Mouse (Mus musculus) limb, embryonic 12.5 days (tissue): ENCODE results near the gene Dlx4. TPM values are rescaled to one million over a fixed set of nuclear protein-coding genes. Genes with fewer than 3 reads are reported as not detected.

Source experiments
- ATAC-seq: fragments of 200-750 bp; cut with Nextera tagmentation; 2 replicates; pipeline ENCODE4 v1.8.0; 2017; ENCODE audit warnings: low read depth, moderate TSS enrichment; ENCODE audit not compliant: insufficient number of reproducible peaks, insufficient read depth, low FRiP score, low TSS enrichment
- H3K27ac ChIP-seq: fragments of 300-500 bp; sonication (generic); 2 replicates; pipeline ENCODE4 v1.5.1; 2016; ENCODE audit warnings: mild to moderate bottlenecking, moderate library complexity
- H3K27me3 ChIP-seq: fragments of 300-500 bp; sonication (generic); 2 replicates; pipeline ENCODE4 v1.6.1; 2016; ENCODE audit warnings: mild to moderate bottlenecking, moderate library complexity
- H3K36me3 ChIP-seq: fragments of 300-500 bp; sonication (generic); 2 replicates; pipeline ENCODE4 v1.6.1; 2016; ENCODE audit warnings: mild to moderate bottlenecking, moderate library complexity
- H3K4me1 ChIP-seq: fragments of 300-500 bp; sonication (generic); replicated peaks from 2 replicates; pipeline ENCODE4 v1.6.1; 2016
- H3K4me2 ChIP-seq: fragments of 300-500 bp; sonication (generic); 2 replicates; pipeline ENCODE4 v1.6.1; 2016; ENCODE audit warnings: mild to moderate bottlenecking, moderate library complexity
- H3K4me3 ChIP-seq: fragments of 300-500 bp; sonication (generic); replicated peaks from 2 replicates; pipeline ENCODE4 v1.5.1; 2016; ENCODE audit warnings: mild to moderate bottlenecking
- H3K9ac ChIP-seq: fragments of 300-500 bp; sonication (generic); replicated peaks from 2 replicates; pipeline ENCODE4 v1.6.1; 2016; ENCODE audit warnings: mild to moderate bottlenecking, moderate library complexity
- H3K9me3 ChIP-seq: fragments of 300-500 bp; sonication (generic); 2 replicates; pipeline ENCODE4 v1.6.1; 2016; ENCODE audit warnings: mild to moderate bottlenecking, moderate library complexity
- WGBS: fragments of 180-500 bp; shearing (Covaris S2); methylation state at CpG from one replicate; pipeline ENCODE4 v1.1.7; 2016; 5-methylcytosine and 5-hydroxymethylcytosine counted together
- polyA plus RNA-seq: library from polyadenylated mRNA; unstranded; fragments of >200 nt; fragmentation: Nextera tagmentation; extraction: Ambion mirVana; gene quantifications from 2 replicates; pipeline ENCODE4 v1.2.1, GENCODE M21; 2016

Gene Dlx4
- polyA plus RNA-seq, 1 experiment from 2014 or later = 1.9 TPM

- Histone ChIP-seq H3K4me2 (peak overlapping the region; percentile 41), H3K9me3 (no peaks in the 10 kb centered on the region), H3K9ac (no peak overlapping the region), H3K4me1 (peaks cover 45% of the 10 kb centered on the region), H3K27me3 (peaks cover 100% of the 10 kb centered on the region), H3K27ac (no peak overlapping the region), H3K36me3 (no peaks in the 10 kb centered on the region), H3K4me3 (peak overlapping the region; percentile 24)
- no peak for ATAC-seq
- 2% methylated on average over 39 of the region's 39 CpGs for WGBS
Measured at GRCm38 (mm10) chr11:95142980-95143575, 3.0 kb downstream of the Dlx4 start.

GRCm38 (mm10) chr11:95142258-95142657, 3.8 kb downstream of the Dlx4 start:
- ATAC-seq = no peak
- Histone ChIP-seq H3K4me1 (peaks cover 54% of the 10 kb centered on the region), H3K4me2 (no peak overlapping the region), H3K9me3 (no peaks in the 10 kb centered on the region), H3K9ac (no peak overlapping the region), H3K27me3 (peaks cover 100% of the 10 kb centered on the region), H3K36me3 (no peaks in the 10 kb centered on the region), H3K27ac (no peak overlapping the region), H3K4me3 (no peak overlapping the region; the same call in 1 of the 2 replicates)
- WGBS = 18% methylated on average over 10 of the region's 10 CpGs

- no peaks in the 10 kb centered on the region for H3K9me3 ChIP-seq
- H3K4me1 ChIP-seq = peaks cover 43% of the 10 kb centered on the region
- H3K36me3 ChIP-seq = no peaks in the 10 kb centered on the region
- no peak overlapping the region for H3K27ac ChIP-seq
- no peak overlapping the region for H3K9ac ChIP-seq
- WGBS = 50% methylated on average over 5 of the region's 5 CpGs
- peaks cover 95% of the 10 kb centered on the region for H3K27me3 ChIP-seq
- H3K4me3 ChIP-seq = no peak overlapping the region
- no peak for ATAC-seq
- no peak overlapping the region for H3K4me2 ChIP-seq
Measured at GRCm38 (mm10) chr11:95139871-95140270, 6.2 kb downstream of the Dlx4 start.

GRCm38 (mm10) chr11:95137281-95137680, 8.8 kb downstream of the Dlx4 start:
- H3K4me3 ChIP-seq = no peak overlapping the region
- ATAC-seq = no peak
- peaks cover 70% of the 10 kb centered on the region for H3K27me3 ChIP-seq
- H3K4me1 ChIP-seq = peaks cover 30% of the 10 kb centered on the region
- H3K9ac ChIP-seq = no peak overlapping the region
- H3K36me3 ChIP-seq = no peaks in the 10 kb centered on the region
- H3K9me3 ChIP-seq = no peaks in the 10 kb centered on the region
- no peak overlapping the region for H3K4me2 ChIP-seq
- no peak overlapping the region for H3K27ac ChIP-seq
- WGBS = 10% methylated on average over 6 of the region's 6 CpGs

- no peaks in the 10 kb centered on the region for H3K9me3 ChIP-seq
- H3K36me3 ChIP-seq = no peaks in the 10 kb centered on the region
- no peak overlapping the region for H3K4me3 ChIP-seq
- H3K27me3 ChIP-seq = peaks cover 60% of the 10 kb centered on the region
- 70% methylated on average over 6 of the region's 6 CpGs for WGBS
- H3K4me2 ChIP-seq = no peak overlapping the region
- peaks cover 29% of the 10 kb centered on the region for H3K4me1 ChIP-seq
- no peak overlapping the region for H3K27ac ChIP-seq
- ATAC-seq = no peak
- no peak overlapping the region for H3K9ac ChIP-seq
Measured at GRCm38 (mm10) chr11:95133321-95133720, 12.7 kb downstream of the Dlx4 start.

GRCm38 (mm10) chr11:95130668-95131252, 15.3 kb downstream of the Dlx4 start:
- H3K4me2 ChIP-seq = no peak overlapping the region
- no peak overlapping the region for H3K4me3 ChIP-seq
- ATAC-seq = no peak
- H3K27ac ChIP-seq = no peak overlapping the region
- H3K9me3 ChIP-seq = no peaks in the 10 kb centered on the region
- 68% methylated on average over 17 of the region's 17 CpGs for WGBS
- H3K27me3 ChIP-seq = peaks cover 53% of the 10 kb centered on the region
- H3K36me3 ChIP-seq = no peaks in the 10 kb centered on the region
- H3K4me1 ChIP-seq = peaks cover 30% of the 10 kb centered on the region
- H3K9ac ChIP-seq = no peak overlapping the region

- WGBS = 49% methylated on average over 11 of the region's 11 CpGs
- Histone ChIP-seq H3K27me3 (peaks cover 70% of the 10 kb centered on the region), H3K27ac (no peak overlapping the region), H3K36me3 (no peaks in the 10 kb centered on the region), H3K9me3 (no peaks in the 10 kb centered on the region), H3K4me1 (peaks cover 37% of the 10 kb centered on the region), H3K9ac (no peak overlapping the region), H3K4me2 (no peak overlapping the region), H3K4me3 (no peak overlapping the region)
- no peak for ATAC-seq
Measured at GRCm38 (mm10) chr11:95128359-95128758, 17.7 kb downstream of the Dlx4 start.

- peaks cover 40% of the 10 kb centered on the region for H3K4me1 ChIP-seq
- H3K27me3 ChIP-seq = peaks cover 88% of the 10 kb centered on the region
- peak; percentile 45; the same call in 1 of the 2 replicates for ATAC-seq
- peak overlapping the region; percentile 12; the same call in 1 of the 2 replicates for H3K27ac ChIP-seq
- no peaks in the 10 kb centered on the region for H3K9me3 ChIP-seq
- H3K9ac ChIP-seq = peak overlapping the region; percentile 8
- H3K4me3 ChIP-seq = peak overlapping the region; percentile 17
- peak overlapping the region; percentile 43 for H3K4me2 ChIP-seq
- WGBS = 2% methylated on average over 20 of the region's 20 CpGs
- no peaks in the 10 kb centered on the region for H3K36me3 ChIP-seq
Measured at GRCm38 (mm10) chr11:95126272-95127245, 19.5 kb downstream of the Dlx4 start.

GRCm38 (mm10) chr11:95125366-95125948, 20.6 kb downstream of the Dlx4 start:
- no peak overlapping the region for H3K4me2 ChIP-seq
- peaks cover 90% of the 10 kb centered on the region for H3K27me3 ChIP-seq
- no peaks in the 10 kb centered on the region for H3K36me3 ChIP-seq
- 6% methylated on average over 7 of the region's 7 CpGs for WGBS
- no peak for ATAC-seq
- no peaks in the 10 kb centered on the region for H3K9me3 ChIP-seq
- H3K4me1 ChIP-seq = peaks cover 47% of the 10 kb centered on the region
- H3K9ac ChIP-seq = no peak overlapping the region
- no peak overlapping the region for H3K27ac ChIP-seq
- H3K4me3 ChIP-seq = no peak overlapping the region

GRCm38 (mm10) chr11:95122100-95122489, 24.0 kb downstream of the Dlx4 start:
- H3K9ac ChIP-seq = peak overlapping the region; percentile 55; the same call in 1 of the 2 replicates
- H3K27ac ChIP-seq = no peak overlapping the region
- H3K4me3 ChIP-seq = peak overlapping the region; percentile 48
- no peak for ATAC-seq
- peaks cover 43% of the 10 kb centered on the region for H3K4me1 ChIP-seq
- peak overlapping the region; percentile 82 for H3K4me2 ChIP-seq
- H3K27me3 ChIP-seq = peaks cover 92% of the 10 kb centered on the region
- H3K9me3 ChIP-seq = no peaks in the 10 kb centered on the region
- no peaks in the 10 kb centered on the region for H3K36me3 ChIP-seq
- 35% methylated on average over 6 of the region's 6 CpGs for WGBS
